Mouse (Mus musculus): ENCODE results near the gene Rps25.

DNA sequence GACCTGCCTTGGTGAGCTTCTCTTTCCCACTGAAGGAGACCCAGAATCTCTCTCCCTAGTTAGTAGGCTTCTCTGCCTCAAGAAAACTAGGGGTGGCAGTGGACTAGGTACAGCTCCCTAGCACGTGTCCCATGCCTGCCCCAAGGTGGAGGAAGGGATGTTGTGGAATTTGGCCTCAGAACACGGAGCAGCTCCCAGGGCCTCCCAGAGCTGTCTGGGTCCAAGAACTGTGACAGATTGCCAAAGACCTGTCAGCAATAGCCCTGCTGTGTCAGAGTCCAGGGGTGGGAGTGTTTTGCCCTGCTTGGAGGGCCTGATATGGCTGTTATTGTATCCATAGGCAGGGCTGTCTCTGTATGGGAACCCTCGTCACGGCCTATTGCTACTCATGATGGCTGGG is 5.9 kb upstream of the Rps25 start:
- TF ChIP-seq POLR2A (IDR thresholded peaks at IDR 0.05; ENCODE audit: borderline replicate concordance, low read depth, low read length), result no peak
- TF ChIP-seq CTCF (IDR thresholded peaks at IDR 0.05; ENCODE audit: low read depth, low read length), result no peak
